Mouse (Mus musculus) neutrophil, adult 5-6 weeks (primary cell): ENCODE measurements around the gene Arhgef7. TPM values are rescaled to one million over a fixed set of nuclear protein-coding genes. Genes with fewer than 3 reads are reported as not detected.
A peak's percentile ranks its signal among the peaks of the same experiment; 100 is the strongest.

ENCODE experiments used
- ATAC-seq: fragments of 151-379, 151-347 bp; 2 replicates; pipeline ENCODE4 v1.8.0; 2017; ENCODE audit warnings: mild to moderate bottlenecking, moderate TSS enrichment; ENCODE audit not compliant: insufficient number of reproducible peaks, poor library complexity, low FRiP score, severe bottlenecking; ENCODE audit errors: extremely low read depth
- total RNA-seq: library from RNA; stranded (forward); fragments of 200-1000 nt; gene quantifications from 2 replicates; pipeline ENCODE4 v1.2.3, GENCODE M21; 2017

Arhgef7 gene
- total RNA-seq, 1 experiment from 2014 or later = 34.1 TPM

GRCm38 (mm10) chr8:11709542-11709941 is 18.0 kb upstream of the Arhgef7 start:
- ATAC-seq = no peak

- no peak for ATAC-seq
Measured at GRCm38 (mm10) chr8:11710415-11710814, 17.1 kb upstream of the Arhgef7 start.

- ATAC-seq = no peak
Measured at GRCm38 (mm10) chr8:11712244-11712643, 15.3 kb upstream of the Arhgef7 start.

GRCm38 (mm10) chr8:11717194-11717593 is 10.3 kb upstream of the Arhgef7 start:
- no peak for ATAC-seq

GRCm38 (mm10) chr8:11727273-11727650 is 259 bp upstream of the Arhgef7 start:
- no peak for ATAC-seq

GRCm38 (mm10) chr8:11728482-11729295 is 1.2 kb downstream of the Arhgef7 start:
- ATAC-seq = no peak

- ATAC-seq = no peak
Measured at GRCm38 (mm10) chr8:11730271-11730940, 2.9 kb downstream of the Arhgef7 start.

- ATAC-seq = no peak
Measured at GRCm38 (mm10) chr8:11735672-11736235, 8.2 kb downstream of the Arhgef7 start.

- ATAC-seq = no peak
Measured at GRCm38 (mm10) chr8:11737096-11737495, 9.6 kb downstream of the Arhgef7 start.

- ATAC-seq = no peak
Measured at GRCm38 (mm10) chr8:11739082-11739481, 11.6 kb downstream of the Arhgef7 start.

- ATAC-seq = no peak
Measured at GRCm38 (mm10) chr8:11740857-11741256, 13.3 kb downstream of the Arhgef7 start.

GRCm38 (mm10) chr8:11743580-11743979 is 16.1 kb downstream of the Arhgef7 start:
- ATAC-seq = no peak

GRCm38 (mm10) chr8:11746850-11747600 is 19.5 kb downstream of the Arhgef7 start:
- no peak for ATAC-seq

- no peak for ATAC-seq
Measured at GRCm38 (mm10) chr8:11749472-11749871, 22.0 kb downstream of the Arhgef7 start.

GRCm38 (mm10) chr8:11752338-11752737 is 24.8 kb downstream of the Arhgef7 start:
- no peak for ATAC-seq

- no peak for ATAC-seq
Measured at GRCm38 (mm10) chr8:11753155-11753941, 25.8 kb downstream of the Arhgef7 start.

GRCm38 (mm10) chr8:11754723-11755122 is 27.2 kb downstream of the Arhgef7 start:
- no peak for ATAC-seq

GRCm38 (mm10) chr8:11755873-11756272 is 28.4 kb downstream of the Arhgef7 start:
- peak; percentile 48 for ATAC-seq
